Mouse (Mus musculus) liver, embryonic 14.5 days (tissue): ENCODE results near the gene Psmg1.

Experiments used
- CTCF ChIP-seq: IDR thresholded peaks from 2 replicates; pipeline ENCODE4 v1.5.1; 2016; ENCODE audit warnings: antibody characterized with exemption, low read depth, control low read depth
- EP300 ChIP-seq: IDR thresholded peaks from 2 replicates; pipeline ENCODE4 v1.6.1; 2016; ENCODE audit warnings: antibody characterized with exemption, low read depth

DNA sequence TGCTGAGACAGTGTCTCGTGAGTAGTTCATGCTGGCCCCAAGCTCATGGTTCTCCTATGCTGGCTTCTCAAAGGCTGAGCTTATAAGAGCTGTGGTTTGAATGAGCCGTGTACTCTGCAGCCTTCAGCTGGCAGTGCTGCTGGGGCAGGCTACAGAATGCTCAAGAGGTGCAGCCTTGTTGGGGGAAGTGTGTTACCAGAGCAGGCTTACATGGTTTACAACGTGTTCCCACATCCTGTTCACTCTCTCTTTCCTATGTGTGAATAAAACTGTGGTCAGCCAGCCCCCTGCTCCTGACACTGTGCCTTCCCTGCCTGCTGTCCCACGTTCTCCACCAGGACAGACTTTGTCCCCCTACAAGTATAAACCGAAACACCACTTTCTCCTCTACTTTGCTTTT lies 5.8 kb downstream of the Psmg1 start:
- TF ChIP-seq CTCF (no peak), EP300 (no peak)
